Mouse (Mus musculus): Measurements from ENCODE around the gene Ets1. TPM values are rescaled to one million over a fixed set of nuclear protein-coding genes. Genes with fewer than 3 reads are reported as not detected.

The Ets1 gene
- polyA plus RNA-seq, 1 experiment from 2014 or later, result 21.7 TPM

DNA sequence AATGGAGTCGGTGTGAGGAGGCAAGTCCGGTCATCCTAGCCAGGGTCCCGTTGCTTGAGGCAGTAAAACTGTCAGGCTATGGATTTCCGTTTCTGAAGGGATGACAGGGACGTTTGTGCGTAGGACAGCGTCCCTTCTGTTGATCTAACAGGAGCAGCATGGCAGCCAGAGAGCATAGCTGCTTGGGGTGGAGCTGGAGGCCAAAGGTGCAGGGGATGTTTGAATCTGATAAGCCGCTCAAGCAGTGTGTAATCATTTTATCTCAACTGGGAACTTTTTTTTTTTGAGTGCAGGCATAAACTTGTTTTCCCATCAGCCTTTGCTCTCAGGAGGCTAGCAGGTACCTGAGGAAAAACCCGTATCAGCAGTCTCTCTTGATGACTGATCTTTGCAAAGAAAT lies 95.8 kb downstream of the Ets1 start:
- 63% methylated on average over 9 of the region's 9 CpGs for WGBS
- DNase-seq (ENCODE audit: low spot score, missing footprints) (no peak), ATAC-seq (ENCODE audit: low FRiP score) (no peak)
- Histone ChIP-seq H3K9ac (ENCODE audit: low read length) (no peak overlapping the region), H3K36me3 (ENCODE audit: control insufficient read depth, insufficient read depth, low read length) (no peaks in the 10 kb centered on the region), H3K27me3 (ENCODE audit: control insufficient read depth, insufficient read depth, low read length) (no peaks in the 10 kb centered on the region), H3K4me2 (no peak overlapping the region), H3K9me3 (ENCODE audit: control insufficient read depth, low read length) (no peaks in the 10 kb centered on the region), H3K27ac (ENCODE audit: low read depth, low read length) (no peak overlapping the region), H3K4me1 (ENCODE audit: control insufficient read depth, insufficient read depth, low read length) (no peaks in the 10 kb centered on the region), H3K4me3 (ENCODE audit: low read depth, low read length) (no peak overlapping the region)

DNA sequence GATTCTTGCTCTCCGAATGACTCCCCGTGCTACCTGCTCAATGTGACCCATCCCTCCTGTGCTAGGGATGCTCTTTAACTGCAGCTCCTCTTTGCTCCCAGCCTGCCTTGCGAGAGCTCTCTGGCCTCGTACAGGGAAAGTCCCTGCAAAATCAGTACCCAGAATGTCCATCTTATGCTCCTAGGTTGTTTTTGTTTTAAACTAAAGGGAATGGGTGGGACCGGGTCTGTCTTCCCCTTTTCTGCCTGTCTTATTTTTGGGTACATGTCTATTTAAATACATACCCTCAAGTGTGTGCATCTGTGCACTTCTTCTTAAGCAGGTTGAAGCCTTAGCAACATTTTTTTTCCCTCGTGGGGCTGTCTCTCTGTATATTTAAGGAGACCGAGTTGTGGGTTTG lies 99.0 kb downstream of the Ets1 start:
- Histone ChIP-seq H3K9me3 (ENCODE audit: control insufficient read depth, low read length) (no peaks in the 10 kb centered on the region), H3K4me1 (ENCODE audit: control insufficient read depth, insufficient read depth, low read length) (no peaks in the 10 kb centered on the region), H3K27ac (ENCODE audit: low read depth, low read length) (no peak overlapping the region), H3K27me3 (ENCODE audit: control insufficient read depth, insufficient read depth, low read length) (no peaks in the 10 kb centered on the region), H3K9ac (ENCODE audit: low read length) (no peak overlapping the region), H3K36me3 (ENCODE audit: control insufficient read depth, insufficient read depth, low read length) (no peaks in the 10 kb centered on the region), H3K4me3 (ENCODE audit: low read depth, low read length) (no peak overlapping the region), H3K4me2 (no peak overlapping the region)
- no peak for DNase-seq (ENCODE audit: low spot score, missing footprints)
- no peak for ATAC-seq (ENCODE audit: low FRiP score)
- 89% methylated on average over 7 of the region's 7 CpGs for WGBS

DNA sequence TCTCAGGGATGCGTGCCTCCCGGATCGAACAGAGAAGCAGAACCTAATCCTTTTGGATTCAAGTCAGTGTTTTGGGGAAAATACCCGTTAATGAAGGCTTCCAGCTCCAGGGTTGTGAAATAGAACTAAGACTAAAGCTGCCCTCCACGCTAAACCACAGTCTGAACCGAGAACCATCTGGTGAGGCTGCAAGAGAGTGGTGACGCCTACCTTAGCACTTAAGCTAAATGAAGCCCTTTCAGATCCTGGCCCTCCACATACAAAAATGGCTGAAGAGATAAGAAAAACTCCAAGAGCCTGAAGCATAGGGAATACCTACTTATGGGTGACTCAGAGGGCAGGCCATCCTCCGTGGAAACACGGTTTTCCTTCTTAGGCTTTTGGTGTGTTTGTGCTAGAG lies 100.0 kb downstream of the Ets1 start:
- Histone ChIP-seq H3K4me1 (ENCODE audit: control insufficient read depth, insufficient read depth, low read length) (no peaks in the 10 kb centered on the region), H3K4me3 (ENCODE audit: low read depth, low read length) (no peak overlapping the region), H3K9me3 (ENCODE audit: control insufficient read depth, low read length) (no peaks in the 10 kb centered on the region), H3K36me3 (ENCODE audit: control insufficient read depth, insufficient read depth, low read length) (no peaks in the 10 kb centered on the region), H3K27me3 (ENCODE audit: control insufficient read depth, insufficient read depth, low read length) (no peaks in the 10 kb centered on the region), H3K9ac (ENCODE audit: low read length) (no peak overlapping the region), H3K4me2 (no peak overlapping the region), H3K27ac (ENCODE audit: low read depth, low read length) (no peak overlapping the region)
- no peak for ATAC-seq (ENCODE audit: low FRiP score)
- no peak for DNase-seq (ENCODE audit: low spot score, missing footprints)
- 87% methylated on average over 9 of the region's 9 CpGs for WGBS

- no peak overlapping the region for H3K27ac ChIP-seq (ENCODE audit: low read depth, low read length)
- no peaks in the 10 kb centered on the region for H3K4me1 ChIP-seq (ENCODE audit: control insufficient read depth, insufficient read depth, low read length)
- H3K9ac ChIP-seq (ENCODE audit: low read length), result no peak overlapping the region
- no peaks in the 10 kb centered on the region for H3K36me3 ChIP-seq (ENCODE audit: control insufficient read depth, insufficient read depth, low read length)
- ATAC-seq (ENCODE audit: low FRiP score) (no peak), DNase-seq (ENCODE audit: low spot score, missing footprints) (no peak)
- H3K9me3 ChIP-seq (ENCODE audit: control insufficient read depth, low read length), result no peaks in the 10 kb centered on the region
- H3K27me3 ChIP-seq (ENCODE audit: control insufficient read depth, insufficient read depth, low read length), result no peaks in the 10 kb centered on the region
- no peak overlapping the region for H3K4me3 ChIP-seq (ENCODE audit: low read depth, low read length)
- H3K4me2 ChIP-seq, result no peak overlapping the region
- 97% methylated on average over 4 of the region's 4 CpGs for WGBS
Observed at GRCm38 (mm10) chr9:32739988-32740387, 104.0 kb downstream of the Ets1 start.

DNA sequence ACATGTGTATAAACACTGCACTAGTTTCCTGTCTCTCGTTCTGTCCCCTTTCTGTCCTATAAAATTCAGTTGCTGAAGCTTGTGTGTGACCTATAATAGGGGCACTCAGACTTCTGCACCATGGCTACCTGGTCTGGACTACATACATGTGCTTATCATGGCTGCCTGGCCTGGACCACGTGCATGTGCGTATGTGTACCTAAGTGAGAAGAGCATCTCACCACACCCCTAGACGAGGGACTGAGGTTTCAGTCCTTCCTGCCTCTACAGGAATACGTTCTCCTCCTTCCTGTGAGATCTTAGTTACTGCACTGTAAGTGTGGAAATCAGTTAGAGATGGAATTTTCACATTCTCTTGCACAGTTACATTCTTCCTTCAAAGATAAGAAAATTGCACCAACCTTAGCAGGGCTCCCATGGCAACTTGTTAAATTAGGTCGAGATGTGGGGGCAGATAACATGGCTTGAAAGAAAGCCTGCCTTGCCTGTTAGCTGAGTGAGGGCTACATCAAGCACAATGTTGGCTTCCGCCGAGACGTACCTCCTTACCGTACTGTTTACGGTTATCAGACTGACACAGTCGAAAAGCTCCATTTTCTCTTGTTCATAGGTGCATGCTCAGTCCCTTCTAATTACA lies 104.8 kb downstream of the Ets1 start:
- WGBS, result 91% methylated on average over 12 of the region's 12 CpGs
- no peak for ATAC-seq (ENCODE audit: low FRiP score)
- no peaks in the 10 kb centered on the region for H3K9me3 ChIP-seq (ENCODE audit: control insufficient read depth, low read length)

DNA sequence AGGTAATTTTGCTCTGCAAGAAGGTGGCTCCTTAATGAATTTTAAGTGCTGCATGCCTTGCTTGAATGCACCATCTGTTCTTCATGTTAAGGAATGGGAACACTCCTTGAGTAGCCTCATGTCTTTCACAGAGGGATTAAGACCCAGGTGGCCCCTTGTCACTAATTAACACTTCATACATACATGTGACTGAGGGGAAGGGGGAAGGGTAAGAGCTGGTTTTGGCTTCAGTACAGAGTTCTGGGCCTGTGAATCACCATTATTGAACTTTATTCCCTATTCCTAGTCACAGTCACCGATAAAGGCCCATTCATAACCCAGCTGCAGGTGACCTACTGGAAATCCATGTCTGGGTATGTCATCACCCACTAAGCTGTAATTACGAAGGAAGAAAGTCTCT lies 105.7 kb downstream of the Ets1 start:
- Histone ChIP-seq H3K27me3 (ENCODE audit: control insufficient read depth, insufficient read depth, low read length) (no peaks in the 10 kb centered on the region), H3K27ac (ENCODE audit: low read depth, low read length) (no peak overlapping the region), H3K9me3 (ENCODE audit: control insufficient read depth, low read length) (no peaks in the 10 kb centered on the region), H3K4me1 (ENCODE audit: control insufficient read depth, insufficient read depth, low read length) (no peaks in the 10 kb centered on the region), H3K4me2 (no peak overlapping the region), H3K9ac (ENCODE audit: low read length) (no peak overlapping the region), H3K36me3 (ENCODE audit: control insufficient read depth, insufficient read depth, low read length) (no peaks in the 10 kb centered on the region), H3K4me3 (ENCODE audit: low read depth, low read length) (no peak overlapping the region)
- 82% methylated on average over 2 of the region's 2 CpGs for WGBS
- ATAC-seq (ENCODE audit: low FRiP score) (no peak), DNase-seq (ENCODE audit: low spot score, missing footprints) (no peak)

More for the DNA sequence above, 104.8 kb downstream of the Ets1 start:
- Histone ChIP-seq H3K9ac (ENCODE audit: low read length) (no peak overlapping the region), H3K27ac (ENCODE audit: low read depth, low read length) (no peak overlapping the region), H3K4me1 (ENCODE audit: control insufficient read depth, insufficient read depth, low read length) (no peaks in the 10 kb centered on the region), H3K27me3 (ENCODE audit: control insufficient read depth, insufficient read depth, low read length) (no peaks in the 10 kb centered on the region), H3K4me2 (no peak overlapping the region), H3K4me3 (ENCODE audit: low read depth, low read length) (no peak overlapping the region), H3K36me3 (ENCODE audit: control insufficient read depth, insufficient read depth, low read length) (no peaks in the 10 kb centered on the region)
- DNase-seq (ENCODE audit: low spot score, missing footprints), result no peak

DNA sequence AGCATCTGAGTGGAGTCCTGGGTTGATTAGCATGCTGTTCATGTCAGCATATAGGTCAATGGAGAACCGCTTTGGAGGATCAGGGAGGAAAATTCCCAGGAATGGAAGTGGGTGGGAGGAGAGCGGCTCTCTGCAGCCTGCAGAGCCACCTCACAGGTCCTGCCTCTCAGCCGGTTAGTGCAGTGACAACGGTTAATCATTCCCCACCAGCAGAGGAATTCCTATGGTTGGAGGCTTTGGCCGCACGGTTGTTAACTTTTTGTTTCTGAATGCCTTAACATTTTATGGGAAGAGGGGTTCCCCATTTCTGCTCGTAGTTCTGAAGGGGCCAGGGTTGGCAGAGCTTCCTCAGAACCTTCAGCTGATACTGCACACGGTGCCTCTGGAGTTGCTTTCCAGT lies 107.1 kb downstream of the Ets1 start:
- DNase-seq (ENCODE audit: low spot score, missing footprints) (no peak), ATAC-seq (ENCODE audit: low FRiP score) (no peak)
- WGBS, result 80% methylated on average over 8 of the region's 8 CpGs
- no peak overlapping the region for H3K9ac ChIP-seq (ENCODE audit: low read length)
- H3K36me3 ChIP-seq (ENCODE audit: control insufficient read depth, insufficient read depth, low read length), result no peaks in the 10 kb centered on the region
- no peak overlapping the region for H3K4me3 ChIP-seq (ENCODE audit: low read depth, low read length)
- H3K9me3 ChIP-seq (ENCODE audit: control insufficient read depth, low read length), result no peaks in the 10 kb centered on the region
- no peak overlapping the region for H3K27ac ChIP-seq (ENCODE audit: low read depth, low read length)
- H3K4me2 ChIP-seq, result no peak overlapping the region
- no peaks in the 10 kb centered on the region for H3K4me1 ChIP-seq (ENCODE audit: control insufficient read depth, insufficient read depth, low read length)
- H3K27me3 ChIP-seq (ENCODE audit: control insufficient read depth, insufficient read depth, low read length), result no peaks in the 10 kb centered on the region

- Histone ChIP-seq H3K4me2 (no peak overlapping the region), H3K36me3 (ENCODE audit: control insufficient read depth, insufficient read depth, low read length) (no peaks in the 10 kb centered on the region), H3K27me3 (ENCODE audit: control insufficient read depth, insufficient read depth, low read length) (no peaks in the 10 kb centered on the region), H3K4me1 (ENCODE audit: control insufficient read depth, insufficient read depth, low read length) (no peaks in the 10 kb centered on the region), H3K4me3 (ENCODE audit: low read depth, low read length) (no peak overlapping the region), H3K9me3 (ENCODE audit: control insufficient read depth, low read length) (no peaks in the 10 kb centered on the region), H3K27ac (ENCODE audit: low read depth, low read length) (no peak overlapping the region), H3K9ac (ENCODE audit: low read length) (no peak overlapping the region)
- 81% methylated on average over 9 of the region's 9 CpGs for WGBS
- ATAC-seq (ENCODE audit: low FRiP score) (no peak), DNase-seq (ENCODE audit: low spot score, missing footprints) (no peak)
Observed at GRCm38 (mm10) chr9:32743642-32744161, 107.7 kb downstream of the Ets1 start.

DNA sequence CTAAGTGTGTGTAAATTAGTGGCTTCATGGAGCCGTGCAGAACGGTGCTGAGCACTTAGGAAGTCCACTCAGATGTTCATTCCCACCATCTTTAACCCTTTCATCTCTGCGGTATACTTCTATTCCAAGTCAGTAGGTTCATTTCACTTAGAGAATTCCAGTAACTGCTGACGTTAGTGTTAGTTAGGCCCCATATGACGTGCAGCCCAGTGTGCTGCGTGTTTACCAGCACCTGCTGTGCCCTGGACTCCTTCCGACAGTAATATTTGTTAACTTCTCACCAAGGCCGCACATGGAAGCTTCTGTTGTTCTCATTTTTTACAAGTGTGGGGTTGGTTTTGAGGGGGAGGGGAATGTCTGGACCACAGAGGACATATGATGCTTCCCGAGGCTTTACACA lies 108.3 kb downstream of the Ets1 start:
- no peaks in the 10 kb centered on the region for H3K4me1 ChIP-seq (ENCODE audit: control insufficient read depth, insufficient read depth, low read length)
- no peak for DNase-seq (ENCODE audit: low spot score, missing footprints)
- H3K9ac ChIP-seq (ENCODE audit: low read length), result no peak overlapping the region
- H3K9me3 ChIP-seq (ENCODE audit: control insufficient read depth, low read length), result no peaks in the 10 kb centered on the region
- H3K27me3 ChIP-seq (ENCODE audit: control insufficient read depth, insufficient read depth, low read length), result no peaks in the 10 kb centered on the region
- no peak overlapping the region for H3K4me3 ChIP-seq (ENCODE audit: low read depth, low read length)
- no peaks in the 10 kb centered on the region for H3K36me3 ChIP-seq (ENCODE audit: control insufficient read depth, insufficient read depth, low read length)
- no peak overlapping the region for H3K27ac ChIP-seq (ENCODE audit: low read depth, low read length)
- ATAC-seq (ENCODE audit: low FRiP score), result no peak
- no peak overlapping the region for H3K4me2 ChIP-seq
- 84% methylated on average over 9 of the region's 9 CpGs for WGBS

Measured in midbrain, embryonic 11.5 days (tissue).